Mouse (Mus musculus) heart, postnatal 0 days (tissue): ENCODE measurements around the gene Rora.

Experiments
- CTCF ChIP-seq: IDR thresholded peaks from 2 replicates; pipeline ENCODE4 v1.5.1; 2016; ENCODE audit warnings: antibody characterized with exemption, control low read depth, low read depth
- EP300 ChIP-seq: IDR thresholded peaks from 2 replicates; pipeline ENCODE4 v1.6.1; 2016; ENCODE audit warnings: antibody characterized with exemption, low read depth

DNA sequence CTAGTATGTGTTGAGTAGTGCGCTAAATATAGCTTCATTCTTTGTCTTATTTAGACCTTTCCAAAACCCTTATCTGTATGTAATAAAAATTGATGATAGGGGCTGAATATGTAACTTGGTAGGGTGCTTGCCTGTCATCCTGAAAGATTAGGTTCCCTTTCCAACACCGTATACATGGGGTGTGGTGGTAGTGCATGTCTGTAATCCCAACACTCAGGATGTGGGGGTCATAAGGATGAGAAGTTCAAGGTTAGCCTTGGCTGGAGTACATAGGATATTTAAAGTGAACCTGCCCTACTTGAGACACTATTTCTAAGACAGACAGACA is 743.8 kb downstream of the Rora start:
- TF ChIP-seq CTCF (no peak), EP300 (no peak)
